Mouse (Mus musculus) heart, adult 2 months (tissue): ENCODE data around the gene Dcaf8.

Source experiments
- CTCF ChIP-seq: fragments of 200-600 bp; IDR thresholded peaks from 2 replicates; pipeline ENCODE4 v1.8.1; 2022; ENCODE audit warnings: antibody characterized with exemption, mild to moderate bottlenecking, moderate library complexity
- POLR2A ChIP-seq: fragments of 200-500 bp; IDR thresholded peaks from 2 replicates; pipeline ENCODE4 v1.6.1; 2011; ENCODE audit warnings: mild to moderate bottlenecking, low read depth, low read length, control low read depth; ENCODE audit not compliant: insufficient read depth

- TF ChIP-seq CTCF (no peak), POLR2A (no peak)
These were observed 40.0 kb upstream of the Dcaf8 start for GRCm38 (mm10) chr1:172107777-172108477.
